Mouse (Mus musculus): ENCODE measurements around the gene Cask. TPM values are rescaled to one million over a fixed set of nuclear protein-coding genes. Genes with fewer than 3 reads are reported as not detected.

Cask gene
- polyA plus RNA-seq, 1 experiment = 9.2 TPM

DNA sequence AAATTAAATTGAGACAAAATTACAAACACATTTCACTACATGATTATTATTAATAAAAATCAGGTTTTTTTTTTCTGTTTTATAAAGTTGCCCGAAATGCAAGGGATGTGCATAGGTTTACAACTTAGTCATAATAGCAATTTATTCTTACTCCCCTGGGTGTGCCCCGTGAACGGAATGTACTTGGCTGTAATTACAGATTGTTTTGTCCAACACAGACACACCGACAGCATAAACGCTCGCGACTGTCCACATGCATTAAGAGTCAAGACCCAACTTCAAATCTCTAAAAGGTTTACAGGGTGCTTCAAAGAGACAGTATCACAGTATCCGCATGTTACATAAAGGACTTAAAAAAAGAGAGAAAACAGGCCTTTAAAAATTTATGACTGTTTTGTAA lies 329.9 kb downstream of the Cask start:
- 88% methylated on average over 8 of the region's 8 CpGs for WGBS
- H3K4me3 ChIP-seq (ENCODE audit: low read depth, low read length) = no peak overlapping the region

DNA sequence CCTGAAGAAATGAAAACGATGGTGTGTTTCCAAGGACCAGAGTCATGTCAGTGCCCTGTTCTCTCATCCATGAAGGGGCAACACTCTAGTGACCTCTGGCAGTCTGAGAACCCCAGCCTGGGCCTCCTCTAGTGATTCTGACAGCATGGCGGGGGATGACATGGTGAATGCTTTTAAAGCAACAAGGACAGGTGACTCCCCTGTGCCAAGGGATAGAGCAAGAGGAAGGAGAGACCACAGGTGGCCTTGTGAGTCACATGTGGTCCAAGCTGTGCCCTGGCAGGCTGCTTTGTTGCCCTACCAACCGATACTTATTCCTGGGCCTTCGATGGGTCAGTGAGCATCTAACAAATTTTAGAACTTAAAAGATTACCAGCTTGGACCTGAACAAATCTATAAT lies 330.6 kb downstream of the Cask start:
- H3K36me3 ChIP-seq (ENCODE audit: control insufficient read depth, insufficient read depth, low read length) = peaks cover 5% of the 10 kb centered on the region; the same call in 1 of the 2 replicates
- peaks cover 2% of the 10 kb centered on the region; the same call in 1 of the 2 replicates for H3K4me1 ChIP-seq (ENCODE audit: control insufficient read depth, insufficient read depth, insufficient read length, low read length)
- no peak overlapping the region for H3K27ac ChIP-seq (ENCODE audit: insufficient read depth, low read depth, low read length)
- no peak for TF ChIP-seq CTCF (IDR thresholded peaks at IDR 0.05; ENCODE audit: extremely low read depth, insufficient read length, insufficient replicate concordance, low read depth, low read length)
- no peak for TF ChIP-seq POLR2A (IDR thresholded peaks at IDR 0.05; ENCODE audit: low read depth, low read length)
- 88% methylated on average over 4 of the region's 4 CpGs for WGBS
- no peak overlapping the region for H3K4me3 ChIP-seq (ENCODE audit: low read depth, low read length)
- no peaks in the 10 kb centered on the region for H3K27me3 ChIP-seq (ENCODE audit: control insufficient read depth, insufficient read depth, low read length)

More for the DNA sequence above, 329.9 kb downstream of the Cask start:
- Histone ChIP-seq H3K4me1 (ENCODE audit: control insufficient read depth, insufficient read depth, insufficient read length, low read length) (no peaks in the 10 kb centered on the region), H3K36me3 (ENCODE audit: control insufficient read depth, insufficient read depth, low read length) (peaks cover 8% of the 10 kb centered on the region; the same call in 1 of the 2 replicates), H3K27me3 (ENCODE audit: control insufficient read depth, insufficient read depth, low read length) (no peaks in the 10 kb centered on the region), H3K27ac (ENCODE audit: insufficient read depth, low read depth, low read length) (no peak overlapping the region)
- no peak for TF ChIP-seq CTCF (IDR thresholded peaks at IDR 0.05; ENCODE audit: extremely low read depth, insufficient read length, insufficient replicate concordance, low read depth, low read length)
- TF ChIP-seq POLR2A (IDR thresholded peaks at IDR 0.05; ENCODE audit: low read depth, low read length) = no peak

DNA sequence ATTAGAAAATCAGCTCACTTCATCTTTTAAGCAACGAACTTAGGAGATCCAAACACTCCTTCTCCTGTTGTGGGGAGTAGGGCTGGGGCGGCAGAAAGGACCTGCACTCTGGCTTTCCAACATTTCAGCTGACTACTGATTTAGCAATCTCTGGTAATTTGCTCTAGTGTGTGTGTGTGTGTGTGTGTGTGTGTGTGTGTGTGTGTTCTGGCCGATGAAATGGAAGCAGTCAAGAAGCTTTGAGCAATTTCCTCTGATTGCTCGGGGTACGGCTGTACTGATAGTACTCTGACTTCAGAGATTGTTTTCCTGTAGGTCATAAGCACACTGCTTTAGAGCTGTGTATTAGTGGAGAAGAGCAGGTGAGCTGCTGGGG lies 331.8 kb downstream of the Cask start:
- TF ChIP-seq POLR2A (IDR thresholded peaks at IDR 0.05; ENCODE audit: low read depth, low read length) (no peak), CTCF (IDR thresholded peaks at IDR 0.05; ENCODE audit: extremely low read depth, insufficient read length, insufficient replicate concordance, low read depth, low read length) (no peak)
- 58% methylated on average over 5 of the region's 5 CpGs for whole genome bisulfite sequencing
- no peak overlapping the region for H3K4me3 ChIP-seq (ENCODE audit: low read depth, low read length)

DNA sequence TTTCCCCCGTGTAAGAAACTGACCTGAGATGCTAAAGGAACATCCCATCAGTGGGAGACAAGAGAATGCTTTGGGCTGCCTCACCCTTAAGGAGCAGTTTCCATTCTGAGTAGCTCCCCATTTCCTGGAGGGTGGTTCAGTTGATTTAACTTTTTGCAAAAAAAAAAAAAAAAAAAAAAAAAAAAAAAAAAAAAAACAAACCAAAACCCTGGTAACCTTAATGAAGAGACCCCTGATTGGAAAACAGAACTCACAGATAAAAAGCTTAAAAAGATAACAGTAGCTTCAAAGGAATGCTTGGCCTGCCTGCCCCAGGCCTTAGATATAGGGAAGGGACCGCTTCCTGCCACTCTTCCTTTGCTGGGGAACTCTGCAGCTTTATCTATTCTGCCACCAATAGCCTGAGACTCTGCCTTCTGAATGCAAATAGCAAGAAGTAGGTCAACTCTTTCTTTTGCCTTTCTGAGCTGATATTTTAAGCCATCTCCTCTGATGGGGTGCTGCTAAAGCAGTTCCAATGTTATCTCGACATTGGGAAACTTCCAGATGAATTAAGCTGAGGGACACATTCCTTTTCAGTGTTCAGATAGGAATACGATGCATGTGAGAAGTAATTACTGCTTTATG lies 332.3 kb downstream of the Cask start:
- H3K4me1 ChIP-seq (ENCODE audit: control insufficient read depth, insufficient read depth, insufficient read length, low read length) = peaks cover 2% of the 10 kb centered on the region; the same call in 1 of the 2 replicates

More for the DNA sequence above, 331.8 kb downstream of the Cask start:
- Histone ChIP-seq H3K27me3 (ENCODE audit: control insufficient read depth, insufficient read depth, low read length) (no peaks in the 10 kb centered on the region), H3K27ac (ENCODE audit: insufficient read depth, low read depth, low read length) (no peak overlapping the region), H3K4me1 (ENCODE audit: control insufficient read depth, insufficient read depth, insufficient read length, low read length) (peaks cover 2% of the 10 kb centered on the region; the same call in 1 of the 2 replicates), H3K36me3 (ENCODE audit: control insufficient read depth, insufficient read depth, low read length) (no peaks in the 10 kb centered on the region; the same call in 1 of the 2 replicates)

DNA sequence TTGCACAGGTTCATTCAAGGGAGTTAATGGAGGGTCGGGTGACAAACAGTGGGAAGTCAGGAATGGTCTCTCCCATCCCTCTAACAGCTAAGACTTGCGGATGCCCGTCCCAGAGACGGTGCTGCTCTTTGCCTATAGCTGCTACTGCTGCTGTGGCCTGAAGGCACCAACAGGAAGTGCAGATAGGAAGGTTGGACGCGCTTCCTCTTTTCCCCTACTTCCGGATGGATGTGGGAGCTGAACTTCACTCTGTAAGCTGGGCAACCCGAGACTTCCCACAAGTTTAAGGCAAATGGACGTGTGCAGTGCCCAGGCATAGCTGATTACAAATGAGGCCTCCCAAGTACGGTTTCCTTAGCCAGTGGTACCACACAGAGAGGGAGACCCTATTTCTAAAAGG lies 333.1 kb downstream of the Cask start:
- Histone ChIP-seq H3K4me3 (ENCODE audit: low read depth, low read length) (no peak overlapping the region), H3K36me3 (ENCODE audit: control insufficient read depth, insufficient read depth, low read length) (no peaks in the 10 kb centered on the region; the same call in 1 of the 2 replicates), H3K27ac (ENCODE audit: insufficient read depth, low read depth, low read length) (no peak overlapping the region), H3K27me3 (ENCODE audit: control insufficient read depth, insufficient read depth, low read length) (no peaks in the 10 kb centered on the region), H3K4me1 (ENCODE audit: control insufficient read depth, insufficient read depth, insufficient read length, low read length) (peaks cover 2% of the 10 kb centered on the region; the same call in 1 of the 2 replicates)
- WGBS = 87% methylated on average over 10 of the region's 10 CpGs
- TF ChIP-seq POLR2A (IDR thresholded peaks at IDR 0.05; ENCODE audit: low read depth, low read length) (no peak), CTCF (IDR thresholded peaks at IDR 0.05; ENCODE audit: extremely low read depth, insufficient read length, insufficient replicate concordance, low read depth, low read length) (no peak)

More for the DNA sequence above, 332.3 kb downstream of the Cask start:
- Histone ChIP-seq H3K36me3 (ENCODE audit: control insufficient read depth, insufficient read depth, low read length) (no peaks in the 10 kb centered on the region; the same call in 1 of the 2 replicates), H3K27me3 (ENCODE audit: control insufficient read depth, insufficient read depth, low read length) (no peaks in the 10 kb centered on the region), H3K27ac (ENCODE audit: insufficient read depth, low read depth, low read length) (no peak overlapping the region), H3K4me3 (ENCODE audit: low read depth, low read length) (no peak overlapping the region)
- WGBS = 71% methylated on average over 4 of the region's 4 CpGs
- TF ChIP-seq POLR2A (IDR thresholded peaks at IDR 0.05; ENCODE audit: low read depth, low read length) (no peak), CTCF (IDR thresholded peaks at IDR 0.05; ENCODE audit: extremely low read depth, insufficient read length, insufficient replicate concordance, low read depth, low read length) (no peak)

DNA sequence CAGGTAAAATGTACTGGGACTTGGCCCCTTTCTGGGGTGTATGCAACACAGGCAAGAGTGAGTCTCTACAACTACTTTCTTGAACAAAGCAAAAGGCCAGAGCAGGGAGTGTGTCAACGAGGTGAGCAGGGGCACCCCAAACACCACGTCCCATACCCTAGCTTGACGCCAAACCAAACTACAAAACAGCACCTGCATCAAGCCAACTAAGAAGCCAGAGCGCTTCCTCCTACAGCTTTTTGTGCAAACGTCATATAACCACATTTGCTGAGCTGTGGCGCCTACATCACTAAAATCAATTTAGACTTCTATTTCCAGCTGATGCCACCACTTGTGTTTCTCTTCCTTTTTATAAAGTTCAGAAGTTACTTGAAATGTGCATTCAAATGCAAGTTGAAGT lies 334.7 kb downstream of the Cask start:
- TF ChIP-seq CTCF (IDR thresholded peaks at IDR 0.05; ENCODE audit: extremely low read depth, insufficient read length, insufficient replicate concordance, low read depth, low read length) (no peak), POLR2A (IDR thresholded peaks at IDR 0.05; ENCODE audit: low read depth, low read length) (no peak)
- no peak overlapping the region for H3K4me3 ChIP-seq (ENCODE audit: low read depth, low read length)
- WGBS = 55% methylated on average over 6 of the region's 6 CpGs
- peaks cover 2% of the 10 kb centered on the region; the same call in 1 of the 2 replicates for H3K4me1 ChIP-seq (ENCODE audit: control insufficient read depth, insufficient read depth, insufficient read length, low read length)
- no peak overlapping the region for H3K27ac ChIP-seq (ENCODE audit: insufficient read depth, low read depth, low read length)
- no peaks in the 10 kb centered on the region for H3K27me3 ChIP-seq (ENCODE audit: control insufficient read depth, insufficient read depth, low read length)
- H3K36me3 ChIP-seq (ENCODE audit: control insufficient read depth, insufficient read depth, low read length) = no peaks in the 10 kb centered on the region

DNA sequence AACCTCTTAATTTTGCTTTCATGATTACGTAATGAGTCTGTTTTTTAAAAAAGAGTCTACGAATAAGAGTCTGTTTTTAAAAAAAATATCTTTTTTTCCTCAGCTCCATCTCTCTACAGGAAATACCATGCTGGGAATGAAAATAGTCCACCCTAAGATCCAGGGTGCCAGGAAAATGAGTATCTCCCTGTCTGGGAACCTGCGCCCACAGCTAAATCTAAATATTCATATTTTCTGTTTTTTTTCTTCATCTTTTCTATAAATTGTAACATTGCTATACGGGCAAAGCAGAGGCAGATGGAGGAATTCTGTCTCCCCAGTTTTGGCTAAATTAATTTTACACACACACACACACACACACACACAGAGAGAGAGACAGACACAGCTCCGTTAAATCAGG lies 337.3 kb downstream of the Cask start:
- H3K27ac ChIP-seq (ENCODE audit: insufficient read depth, low read depth, low read length) = no peak overlapping the region
- no peaks in the 10 kb centered on the region for H3K36me3 ChIP-seq (ENCODE audit: control insufficient read depth, insufficient read depth, low read length)
- no peaks in the 10 kb centered on the region for H3K27me3 ChIP-seq (ENCODE audit: control insufficient read depth, insufficient read depth, low read length)
- peaks cover 2% of the 10 kb centered on the region; the same call in 1 of the 2 replicates for H3K4me1 ChIP-seq (ENCODE audit: control insufficient read depth, insufficient read depth, insufficient read length, low read length)
- no peak overlapping the region for H3K4me3 ChIP-seq (ENCODE audit: low read depth, low read length)
- WGBS = 95% methylated on average over 5 of the region's 5 CpGs
- no peak for TF ChIP-seq POLR2A (IDR thresholded peaks at IDR 0.05; ENCODE audit: low read depth, low read length)
- TF ChIP-seq CTCF (IDR thresholded peaks at IDR 0.05; ENCODE audit: extremely low read depth, insufficient read length, insufficient replicate concordance, low read depth, low read length) = no peak
